Mouse (Mus musculus) neural tube, embryonic 11.5 days (tissue): ENCODE results near the gene Lrfn2. TPM values are rescaled to one million over a fixed set of nuclear protein-coding genes. Genes with fewer than 3 reads are reported as not detected.
A peak's percentile ranks its signal among the peaks of the same experiment; 100 is the strongest.

ENCODE experiments used
- ATAC-seq: fragments of 200-750 bp; cut with Nextera tagmentation; 2 replicates; pipeline ENCODE4 v1.8.0; 2017; ENCODE audit warnings: moderate number of reproducible peaks, mild to moderate bottlenecking, moderate TSS enrichment, moderate library complexity; ENCODE audit not compliant: insufficient read depth, low FRiP score, low TSS enrichment
- DNase-seq: peaks from one replicate; pipeline ENCODE4 v3.0.0-alpha.2; 2015; ENCODE audit warnings: low spot score
- H3K27ac ChIP-seq: fragments of 300-500 bp; sonication (generic); 2 replicates; pipeline ENCODE4 v1.5.1; 2014; ENCODE audit warnings: low read depth, mild to moderate bottlenecking, low read length
- H3K27me3 ChIP-seq: fragments of 300-500 bp; sonication (generic); 2 replicates; pipeline ENCODE4 v1.6.1; 2014; ENCODE audit warnings: mild to moderate bottlenecking, low read length, mixed read lengths; ENCODE audit not compliant: control insufficient read depth, insufficient read depth
- H3K36me3 ChIP-seq: fragments of 300-500 bp; sonication (generic); 2 replicates; pipeline ENCODE4 v1.6.1; 2014; ENCODE audit warnings: mild to moderate bottlenecking, low read length, moderate library complexity, mixed read lengths; ENCODE audit not compliant: control insufficient read depth, insufficient read depth
- H3K4me1 ChIP-seq: fragments of 300-500 bp; sonication (generic); 2 replicates; pipeline ENCODE4 v1.6.1; 2014; ENCODE audit warnings: low read length, mixed read lengths; ENCODE audit not compliant: control insufficient read depth, insufficient read depth
- H3K4me2 ChIP-seq: fragments of 300-500 bp; sonication (generic); 2 replicates; pipeline ENCODE4 v1.6.1; 2014; ENCODE audit warnings: low read depth, mild to moderate bottlenecking, moderate library complexity
- H3K4me3 ChIP-seq: fragments of 300-500 bp; sonication (generic); 2 replicates; pipeline ENCODE4 v1.5.1; 2014; ENCODE audit warnings: low read depth, low read length
- H3K9ac ChIP-seq: fragments of 300-500 bp; sonication (generic); 2 replicates; pipeline ENCODE4 v1.6.1; 2014; ENCODE audit warnings: mild to moderate bottlenecking, low read length
- H3K9me3 ChIP-seq: fragments of 300-500 bp; sonication (generic); 2 replicates; pipeline ENCODE4 v1.6.1; 2016; ENCODE audit warnings: low read length; ENCODE audit not compliant: control insufficient read depth
- WGBS: fragments of 180-500 bp; shearing (Covaris S2); extraction: QIAGEN DNeasy Blood & Tissue Kit; methylation state at CpG from one replicate; pipeline ENCODE4 v1.1.7; 2014; 5-methylcytosine and 5-hydroxymethylcytosine counted together
- polyA plus RNA-seq: library from polyadenylated mRNA; unstranded; fragments of >200 nt; fragmentation: Nextera tagmentation; extraction: Ambion mirVana; gene quantifications from 2 replicates; pipeline ENCODE4 v1.2.1, GENCODE M21; 2014

The Lrfn2 gene
- polyA plus RNA-seq = 1.0 and 1.1 TPM in 2 replicates

DNA sequence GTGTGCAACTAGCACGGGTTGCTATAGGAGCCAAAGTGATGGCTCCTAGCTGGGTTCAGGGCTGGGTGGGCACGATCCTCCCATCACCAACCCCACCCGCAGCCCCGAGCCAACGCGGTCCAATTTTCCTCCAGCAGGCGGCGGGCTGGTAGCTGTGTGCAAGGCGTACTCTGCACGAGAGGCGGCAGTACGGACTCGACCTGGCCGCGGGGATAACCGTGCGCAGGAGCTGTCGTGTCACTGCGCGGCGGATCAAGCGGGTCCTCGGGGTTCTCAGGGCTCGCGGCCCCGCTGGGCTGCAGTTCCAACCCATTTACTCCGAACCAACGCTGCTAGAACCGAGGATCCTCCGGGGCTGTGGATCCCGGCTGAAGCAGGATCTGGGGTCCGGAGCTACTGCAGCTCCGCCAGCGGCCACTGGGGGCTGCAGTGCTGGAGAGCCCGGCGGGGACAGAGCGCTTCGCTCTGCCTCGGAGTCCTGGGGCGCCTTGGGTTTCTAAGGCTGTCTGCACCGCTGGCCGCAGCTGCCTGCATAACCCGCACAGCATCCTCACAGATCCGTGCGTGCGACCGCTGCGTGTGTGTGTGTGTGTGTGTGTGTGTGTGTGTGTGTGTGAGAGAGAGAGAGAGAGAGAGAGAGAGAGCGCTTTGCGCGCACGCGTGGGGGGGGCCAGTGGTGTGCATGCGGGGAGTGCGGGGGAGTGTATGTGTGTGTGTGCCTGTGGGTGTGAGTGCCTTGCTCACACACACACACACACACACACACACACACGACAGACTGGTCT lies at the start of gene Lrfn2:
Gene Lrfn2 (plus strand): TSS at position 759 of the 785 bp plus-strand sequence.
- WGBS = 1% methylated on average over 53 of the region's 56 CpGs
- Histone ChIP-seq H3K4me2 (peak within 1 kb of the TSS; percentile 82), H3K9ac (peak within 1 kb of the TSS; percentile 70), H3K36me3 (no peaks in the 10 kb centered on the region), H3K4me1 (0 out of 2 replicates have a peak, but pooled peaks cover 4% of the 10 kb centered on the region), H3K27me3 (peaks cover 20% of the 10 kb centered on the region), H3K9me3 (no peaks in the 10 kb centered on the region), H3K4me3 (peak within 1 kb of the TSS; percentile 48), H3K27ac (0 out of 2 replicates have a peak within 1 kb of the TSS, but pooled peaks have one; percentile 27)
- ATAC-seq (peak; percentile 93), DNase-seq (peak; percentile 90)

DNA sequence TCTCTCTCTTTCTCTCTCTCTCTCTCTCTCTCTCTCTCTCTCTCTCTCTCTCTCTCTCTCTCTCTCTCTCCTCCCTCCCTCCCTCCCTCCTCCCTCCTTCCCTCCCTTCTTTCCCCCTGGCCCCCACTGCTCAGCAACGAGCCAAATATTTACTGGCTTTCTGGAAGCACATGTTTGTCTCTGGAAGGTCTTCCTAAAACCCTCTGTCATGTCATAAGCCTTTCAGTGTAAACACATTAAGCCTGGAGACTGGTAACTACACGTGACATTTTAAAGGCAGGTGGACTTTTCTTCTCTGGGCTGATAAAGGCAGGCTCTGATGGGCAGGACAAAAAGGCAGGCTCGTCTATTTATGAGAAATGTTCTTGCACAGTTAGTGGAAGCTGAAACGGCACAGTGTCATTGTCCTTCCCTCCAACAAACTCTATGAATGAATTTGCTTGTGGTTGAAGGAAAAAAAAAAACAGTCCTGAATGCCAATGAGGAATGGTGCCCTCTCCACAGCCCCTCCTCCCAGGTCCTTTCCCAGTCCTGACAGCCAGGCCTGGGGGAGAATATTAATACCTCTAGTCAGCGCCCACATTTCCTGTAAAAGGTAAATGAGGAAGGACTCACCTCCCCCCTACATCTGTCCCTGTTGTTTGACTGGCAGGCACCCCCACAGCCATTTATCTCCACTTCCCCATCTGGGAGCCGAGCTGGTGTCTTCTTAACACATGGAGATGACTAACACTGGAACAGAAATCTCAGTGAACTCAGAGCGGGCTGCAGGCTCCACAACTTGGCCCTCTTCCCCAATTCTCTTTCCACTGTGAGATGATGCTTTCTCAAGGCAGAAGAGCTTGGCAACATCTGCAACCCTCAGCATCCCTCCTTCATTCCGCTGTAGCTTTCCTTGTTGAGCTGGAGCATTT lies 44.5 kb upstream of the Lrfn2 start:
- Histone ChIP-seq H3K4me1 (no peaks in the 10 kb centered on the region), H3K4me2 (no peak overlapping the region), H3K27me3 (no peaks in the 10 kb centered on the region), H3K9me3 (no peaks in the 10 kb centered on the region), H3K36me3 (no peaks in the 10 kb centered on the region), H3K4me3 (no peak overlapping the region), H3K9ac (no peak overlapping the region), H3K27ac (no peak overlapping the region)
- DNase-seq (no peak), ATAC-seq (no peak)
- WGBS = 71% methylated on average over 8 of the region's 8 CpGs

DNA sequence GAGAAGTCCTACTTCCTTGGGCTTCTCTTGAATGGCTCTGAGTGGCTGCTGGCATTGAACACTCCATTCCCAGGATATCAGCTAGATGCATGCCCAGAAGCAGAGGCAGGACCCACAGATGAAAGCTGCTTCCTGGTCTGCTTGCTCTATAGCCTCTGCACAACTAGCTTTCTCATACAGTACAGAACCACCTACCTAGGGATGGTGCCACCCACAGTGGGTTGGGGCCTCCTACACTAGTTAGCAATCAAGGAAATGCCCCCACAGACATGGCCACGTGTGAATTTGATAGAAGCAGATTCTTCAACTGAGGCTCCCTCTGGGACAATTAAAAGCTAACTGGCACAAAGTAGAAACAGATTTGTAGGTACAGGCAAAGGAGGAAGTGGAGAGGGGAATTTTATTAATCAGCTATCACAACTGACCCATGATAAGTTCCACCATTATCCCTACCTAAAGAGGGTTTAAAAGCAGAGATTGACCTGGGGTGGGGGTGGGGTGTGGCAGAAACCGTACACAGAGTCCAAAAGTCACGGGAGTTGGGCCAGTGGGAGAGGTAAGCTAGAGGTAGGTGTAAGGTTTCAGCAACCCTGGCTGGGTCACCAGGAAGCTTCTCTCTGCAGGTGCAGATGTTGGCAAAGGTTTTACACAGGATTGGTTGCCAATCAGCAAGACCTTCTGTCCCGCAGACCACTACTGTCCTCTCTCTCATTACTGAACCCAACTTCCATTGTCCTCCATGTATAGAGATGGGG lies 26.7 kb upstream of the Lrfn2 start:
- no peak overlapping the region for H3K27ac ChIP-seq
- H3K4me2 ChIP-seq = no peak overlapping the region
- ATAC-seq (no peak), DNase-seq (no peak)
- H3K36me3 ChIP-seq = no peaks in the 10 kb centered on the region
- no peaks in the 10 kb centered on the region for H3K27me3 ChIP-seq
- no peak overlapping the region for H3K4me3 ChIP-seq
- H3K9me3 ChIP-seq = no peaks in the 10 kb centered on the region
- 68% methylated on average over 4 of the region's 4 CpGs for WGBS
- H3K4me1 ChIP-seq = no peaks in the 10 kb centered on the region
- no peak overlapping the region for H3K9ac ChIP-seq

DNA sequence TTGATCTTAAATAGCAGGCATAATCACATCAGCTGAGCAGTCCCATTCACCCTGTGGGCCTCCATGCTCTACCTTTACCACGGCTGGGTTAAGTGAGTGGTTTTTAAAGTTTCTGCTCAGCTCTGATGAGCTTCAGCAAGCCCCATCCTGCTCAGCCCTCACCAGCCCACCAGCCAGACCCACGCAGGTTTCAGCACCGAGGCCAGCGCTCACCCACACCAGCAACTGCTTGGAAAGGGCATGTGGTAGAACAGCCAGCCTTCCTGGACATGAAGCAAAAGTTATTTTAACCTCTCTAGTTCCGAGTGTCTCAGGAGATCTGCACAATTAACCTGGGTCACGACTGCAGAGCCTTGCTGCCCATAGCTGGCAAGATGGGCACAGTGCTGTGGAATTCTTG lies 18.7 kb upstream of the Lrfn2 start:
- ATAC-seq = no peak
- WGBS = 44% methylated on average over 6 of the region's 6 CpGs
- Histone ChIP-seq H3K27me3 (no peaks in the 10 kb centered on the region), H3K4me2 (no peak overlapping the region), H3K4me1 (no peaks in the 10 kb centered on the region), H3K9me3 (no peaks in the 10 kb centered on the region), H3K36me3 (no peaks in the 10 kb centered on the region), H3K9ac (no peak overlapping the region), H3K27ac (no peak overlapping the region), H3K4me3 (no peak overlapping the region)
- no peak for DNase-seq

DNA sequence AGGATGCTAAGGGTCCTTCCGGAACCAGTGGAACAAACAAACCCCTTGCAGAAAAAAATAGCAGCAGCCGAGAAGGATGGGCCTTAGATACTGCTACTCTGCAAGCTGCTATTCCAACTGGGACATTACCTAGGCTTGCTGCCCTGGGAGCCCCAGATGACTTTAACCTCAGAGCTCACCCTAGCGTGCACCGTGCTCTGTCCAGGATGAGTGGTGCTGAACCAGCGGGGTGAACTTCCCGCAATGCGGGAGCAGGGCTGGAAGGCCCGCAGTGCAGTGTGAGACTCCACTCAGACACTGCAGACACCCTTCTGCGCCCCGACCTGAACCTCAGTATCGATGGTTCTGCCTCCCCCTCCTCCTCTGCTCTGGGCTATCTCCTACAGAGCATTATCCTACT lies 14.8 kb upstream of the Lrfn2 start:
- DNase-seq = peak; percentile 38
- Histone ChIP-seq H3K27me3 (no peaks in the 10 kb centered on the region), H3K9ac (no peak overlapping the region), H3K4me3 (no peak overlapping the region), H3K9me3 (no peaks in the 10 kb centered on the region), H3K4me1 (no peaks in the 10 kb centered on the region), H3K4me2 (no peak overlapping the region), H3K27ac (no peak overlapping the region), H3K36me3 (no peaks in the 10 kb centered on the region)
- 18% methylated on average over 11 of the region's 11 CpGs for WGBS
- no peak for ATAC-seq

DNA sequence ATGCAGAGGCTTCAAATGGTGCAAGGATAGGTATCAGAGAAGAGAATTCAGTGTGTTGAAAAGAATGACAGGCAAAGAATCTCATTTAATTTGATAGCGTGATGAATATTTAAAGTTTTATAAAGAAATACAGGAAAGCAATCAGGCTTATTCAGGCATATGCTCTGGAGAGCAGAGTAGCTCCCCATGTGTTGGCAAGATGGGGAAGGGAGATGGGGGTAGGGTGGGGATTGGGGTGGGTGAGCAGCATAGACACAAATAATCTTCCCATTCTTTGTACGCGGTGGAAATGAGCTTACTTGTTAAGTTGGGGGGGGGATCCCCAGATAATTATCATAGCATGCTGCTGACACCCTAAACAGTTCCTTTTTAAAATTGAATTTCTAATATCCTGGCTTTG lies 13.7 kb upstream of the Lrfn2 start:
- 88% methylated on average over 3 of the region's 3 CpGs for WGBS
- no peak overlapping the region for H3K4me3 ChIP-seq
- H3K27ac ChIP-seq = no peak overlapping the region
- H3K4me1 ChIP-seq = no peaks in the 10 kb centered on the region
- no peak overlapping the region for H3K4me2 ChIP-seq
- no peaks in the 10 kb centered on the region for H3K27me3 ChIP-seq
- DNase-seq (no peak), ATAC-seq (no peak)
- no peaks in the 10 kb centered on the region for H3K9me3 ChIP-seq
- no peak overlapping the region for H3K9ac ChIP-seq
- H3K36me3 ChIP-seq = no peaks in the 10 kb centered on the region

DNA sequence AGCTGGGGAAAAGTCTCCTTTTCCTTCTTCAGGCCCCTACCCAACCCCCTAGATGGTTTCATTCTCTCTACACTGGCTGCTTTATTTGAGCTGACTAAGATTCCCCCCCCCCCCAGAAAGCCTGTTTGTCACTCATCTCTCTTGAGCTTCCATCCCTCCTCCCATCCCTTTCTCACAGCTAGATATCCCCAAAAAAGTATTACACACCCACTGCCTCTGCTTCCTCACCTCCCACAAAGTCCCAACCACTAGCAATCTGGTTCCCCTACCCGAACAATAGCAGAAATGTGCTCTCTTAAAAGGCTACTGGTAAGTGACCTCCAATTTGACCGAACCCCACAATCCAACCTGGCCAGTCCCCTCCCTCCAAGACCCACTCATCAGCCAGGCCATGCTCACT lies 9.3 kb upstream of the Lrfn2 start:
- no peak overlapping the region for H3K27ac ChIP-seq
- no peaks in the 10 kb centered on the region for H3K9me3 ChIP-seq
- no peak overlapping the region for H3K4me2 ChIP-seq
- H3K36me3 ChIP-seq = no peaks in the 10 kb centered on the region
- no peaks in the 10 kb centered on the region for H3K27me3 ChIP-seq
- no peak overlapping the region for H3K9ac ChIP-seq
- H3K4me3 ChIP-seq = no peak overlapping the region
- 82% methylated on average over 2 of the region's 2 CpGs for WGBS
- no peak for ATAC-seq
- H3K4me1 ChIP-seq = peaks cover 6% of the 10 kb centered on the region; the same call in 1 of the 2 replicates
- DNase-seq = no peak

DNA sequence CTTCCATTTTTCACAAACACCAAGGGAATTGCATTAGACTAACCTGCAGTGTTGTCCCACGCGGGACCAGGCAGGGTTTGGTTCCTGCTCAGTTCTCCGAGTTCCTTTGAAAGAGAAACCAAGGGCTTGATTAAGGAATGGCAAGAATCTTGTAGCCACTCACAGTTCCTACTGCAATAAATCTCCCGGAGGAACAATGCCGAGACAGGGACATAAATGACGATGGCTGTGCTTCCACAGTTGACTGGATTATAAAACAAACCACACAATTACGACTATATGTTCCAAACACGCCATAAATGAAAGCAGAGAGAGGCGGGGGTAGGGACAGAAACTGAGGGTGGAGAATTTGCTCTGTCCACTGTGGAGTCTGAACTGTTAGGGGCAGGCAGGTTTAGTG lies 6.8 kb upstream of the Lrfn2 start:
- Histone ChIP-seq H3K36me3 (no peaks in the 10 kb centered on the region), H3K4me3 (no peak overlapping the region), H3K9ac (no peak overlapping the region), H3K4me2 (no peak overlapping the region), H3K4me1 (peaks cover 6% of the 10 kb centered on the region; the same call in 1 of the 2 replicates), H3K9me3 (no peaks in the 10 kb centered on the region), H3K27me3 (no peaks in the 10 kb centered on the region), H3K27ac (no peak overlapping the region)
- DNase-seq = no peak
- ATAC-seq = peak; percentile 16; the same call in 1 of the 2 replicates
- 33% methylated on average over 9 of the region's 9 CpGs for WGBS
